Mouse (Mus musculus) thymus, postnatal 0 days (tissue): ENCODE data around the gene Zfp704. TPM values are rescaled to one million over a fixed set of nuclear protein-coding genes. Genes with fewer than 3 reads are reported as not detected.
A peak's percentile ranks its signal among the peaks of the same experiment; 100 is the strongest.
"Not testable (repeated sequence)": the region's sequence is repeated elsewhere in the genome, so short reads cannot be mapped to it uniquely, and the experiment has no call there.

Experiments
- DNase-seq: peaks from one replicate; pipeline ENCODE4 v3.0.0-alpha.2; 2015; ENCODE audit warnings: low spot score
- polyA plus RNA-seq: library from polyadenylated mRNA; unstranded; fragments of >200 nt; fragmentation: Nextera tagmentation; extraction: Ambion mirVana; gene quantifications from 2 replicates; pipeline ENCODE4 v1.2.1, GENCODE M21; 2015

Gene Zfp704
- polyA plus RNA-seq, 1 experiment from 2014 or later: 4.7 TPM

GRCm38 (mm10) chr3:9599738-9600410 lies 10.0 kb downstream of the Zfp704 start:
- DNase-seq: no peak

- peak; percentile 45 for DNase-seq
Observed at GRCm38 (mm10) chr3:9598061-9598460, 11.8 kb downstream of the Zfp704 start.

GRCm38 (mm10) chr3:9594457-9594856 lies 15.4 kb downstream of the Zfp704 start:
- DNase-seq: no peak

GRCm38 (mm10) chr3:9593832-9594231 lies 16.1 kb downstream of the Zfp704 start:
- peak; percentile 71 for DNase-seq

GRCm38 (mm10) chr3:9591416-9592110 lies 18.3 kb downstream of the Zfp704 start:
- no peak for DNase-seq

GRCm38 (mm10) chr3:9588635-9589034 lies 21.2 kb downstream of the Zfp704 start:
- no peak for DNase-seq

- no peak for DNase-seq
Observed at GRCm38 (mm10) chr3:9587304-9587703, 22.6 kb downstream of the Zfp704 start.

GRCm38 (mm10) chr3:9583516-9583915 lies 26.4 kb downstream of the Zfp704 start:
- no peak for DNase-seq

- DNase-seq: no peak
Observed at GRCm38 (mm10) chr3:9580952-9581798, 28.7 kb downstream of the Zfp704 start.

GRCm38 (mm10) chr3:9580102-9580501 lies 29.8 kb downstream of the Zfp704 start:
- no peak for DNase-seq

- DNase-seq: no peak
Observed at GRCm38 (mm10) chr3:9579028-9579643, 30.7 kb downstream of the Zfp704 start.

GRCm38 (mm10) chr3:9576872-9577271 lies 33.0 kb downstream of the Zfp704 start:
- no peak for DNase-seq

GRCm38 (mm10) chr3:9574305-9574704 lies 35.6 kb downstream of the Zfp704 start:
- no peak for DNase-seq

GRCm38 (mm10) chr3:9573581-9573980 lies 36.3 kb downstream of the Zfp704 start:
- DNase-seq: no peak

- DNase-seq: no peak
Observed at GRCm38 (mm10) chr3:9572261-9572660, 37.6 kb downstream of the Zfp704 start.

- DNase-seq: no peak
Observed at GRCm38 (mm10) chr3:9570782-9571181, 39.1 kb downstream of the Zfp704 start.

GRCm38 (mm10) chr3:9569706-9570105 lies 40.2 kb downstream of the Zfp704 start:
- not testable (repeated sequence) for DNase-seq

GRCm38 (mm10) chr3:9568565-9569228 lies 41.2 kb downstream of the Zfp704 start:
- DNase-seq: no peak

GRCm38 (mm10) chr3:9567948-9568347 lies 41.9 kb downstream of the Zfp704 start:
- DNase-seq: no peak

GRCm38 (mm10) chr3:9566831-9567230 lies 43.1 kb downstream of the Zfp704 start:
- DNase-seq: peak; percentile 68

- no peak for DNase-seq
Observed at GRCm38 (mm10) chr3:9563562-9563961, 46.3 kb downstream of the Zfp704 start.
